19 mouse cellular contexts compared by ENCODE assay signal in genomic region chr12:112850344-112850743, GRCm38 (mm10). TPM values are rescaled to one million over a fixed set of nuclear protein-coding genes. Genes with fewer than 3 reads are reported as not detected.
"Had no signal": no experiment of that assay in that cellular context is flagged by ENCODE, and none has a peak within 500 bp of the region (broad histone marks: within the 10 kb centered on the region; RNA-seq: fewer than 3 reads in every experiment).

No protein-coding gene starts in this region.

- H3K27ac ChIP-seq: limb, embryonic 12.5 days; liver, embryonic 13.5 days; lung, embryonic 15.5 days; macrophage; midbrain, embryonic 15.5 days; neural tube, embryonic 13.5 days; stomach, embryonic 15.5 days had no signal

- H3K9me3 ChIP-seq: limb, embryonic 12.5 days; liver, embryonic 13.5 days; lung, embryonic 15.5 days; midbrain, embryonic 15.5 days; neural tube, embryonic 13.5 days; stomach, embryonic 15.5 days had no signal

- H3K4me3 ChIP-seq: limb, embryonic 12.5 days; liver, embryonic 13.5 days; lung, embryonic 15.5 days; megakaryocyte, embryonic 14.5 days; midbrain, embryonic 15.5 days; neural tube, embryonic 13.5 days; stomach, embryonic 15.5 days had no signal

- H3K36me3 ChIP-seq: limb, embryonic 12.5 days; liver, embryonic 13.5 days; lung, embryonic 15.5 days; midbrain, embryonic 15.5 days; neural tube, embryonic 13.5 days; stomach, embryonic 15.5 days had no signal

- H3K9ac ChIP-seq: limb, embryonic 12.5 days; liver, embryonic 13.5 days; liver, postnatal 0 days; lung, embryonic 15.5 days; midbrain, embryonic 15.5 days; neural tube, embryonic 13.5 days; stomach, embryonic 15.5 days had no signal

- H3K27me3 ChIP-seq: limb, embryonic 12.5 days; liver, embryonic 13.5 days; lung, embryonic 15.5 days; midbrain, embryonic 15.5 days; neural tube, embryonic 13.5 days; stomach, embryonic 15.5 days had no signal

- DNase-seq: kidney, postnatal 25 days; layer of hippocampus, postnatal 36 days; liver; liver, embryonic 13.5 days; liver, postnatal 0 days; lung, postnatal 14 days; retina, postnatal 1 day; right cerebral cortex, postnatal 4 days; spleen, adult 18-20 months; thymus, adult 2 months; thymus, postnatal 36 days had no signal

- ATAC-seq: liver, postnatal 0 days; midbrain, embryonic 15.5 days had no signal

- H3K4me1 ChIP-seq: limb, embryonic 12.5 days; liver, embryonic 13.5 days; lung, embryonic 15.5 days; midbrain, embryonic 15.5 days; neural tube, embryonic 13.5 days; stomach, embryonic 15.5 days had no signal

RNA-seq across cellular contexts. Expression of gene Gpr132, which starts 17.7 kb away (rescaled TPM):
- polyA plus RNA-seq: limb, embryonic 12.5 days; midbrain, embryonic 11.5 days; neural tube, embryonic 13.5 days had no signal
